Mouse (Mus musculus) heart, postnatal 0 days (tissue): ENCODE results near the gene Lingo1. TPM values are rescaled to one million over a fixed set of nuclear protein-coding genes. Genes with fewer than 3 reads are reported as not detected.

Experiments
- ATAC-seq: fragments of 200-750 bp; cut with Nextera tagmentation; 2 replicates; pipeline ENCODE4 v1.8.0; 2017; ENCODE audit warnings: low read depth, moderate number of reproducible peaks, moderate library complexity; ENCODE audit not compliant: insufficient read depth
- DNase-seq: peaks from one replicate; pipeline ENCODE4 v3.0.0-alpha.2; 2016; ENCODE audit warnings: low spot score
- H3K27ac ChIP-seq: fragments of 300-500 bp; sonication (generic); 2 replicates; pipeline ENCODE4 v1.5.1; 2014; ENCODE audit warnings: low read depth, mild to moderate bottlenecking
- H3K27me3 ChIP-seq: fragments of 300-500 bp; sonication (generic); 2 replicates; pipeline ENCODE4 v1.6.1; 2014; ENCODE audit warnings: low read length, mixed read lengths; ENCODE audit not compliant: control insufficient read depth, insufficient read depth
- H3K36me3 ChIP-seq: fragments of 300-500 bp; sonication (generic); replicated peaks from 2 replicates; pipeline ENCODE4 v1.6.1; 2014; ENCODE audit warnings: low read length, mixed read lengths; ENCODE audit not compliant: control insufficient read depth, insufficient read depth
- H3K4me1 ChIP-seq: fragments of 300-500 bp; sonication (generic); 2 replicates; pipeline ENCODE4 v1.6.1; 2014; ENCODE audit warnings: antibody characterized with exemption; ENCODE audit not compliant: control insufficient read depth, insufficient read depth
- H3K4me2 ChIP-seq: fragments of 300-500 bp; sonication (generic); 2 replicates; pipeline ENCODE4 v1.6.1; 2014; ENCODE audit warnings: low read depth, mild to moderate bottlenecking, low read length, moderate library complexity
- H3K4me3 ChIP-seq: fragments of 300-500 bp; sonication (generic); 2 replicates; pipeline ENCODE4 v1.5.1; 2014; ENCODE audit warnings: low read depth, low read length
- H3K9ac ChIP-seq: fragments of 300-500 bp; sonication (generic); replicated peaks from 2 replicates; pipeline ENCODE4 v1.6.1; 2014; ENCODE audit warnings: low read depth, low read length, mixed read lengths
- H3K9me3 ChIP-seq: fragments of 300-500 bp; sonication (generic); replicated peaks from 2 replicates; pipeline ENCODE4 v1.6.1; 2016; ENCODE audit warnings: low read length; ENCODE audit not compliant: control insufficient read depth
- CTCF ChIP-seq: IDR thresholded peaks from 2 replicates; pipeline ENCODE4 v1.5.1; 2016; ENCODE audit warnings: antibody characterized with exemption, control low read depth, low read depth
- EP300 ChIP-seq: IDR thresholded peaks from 2 replicates; pipeline ENCODE4 v1.6.1; 2016; ENCODE audit warnings: antibody characterized with exemption, low read depth
- WGBS: fragments of 180-500 bp; shearing (Covaris S2); extraction: QIAGEN DNeasy Blood & Tissue Kit; methylation state at CpG from one replicate; pipeline ENCODE4 v1.1.7; 2014; 5-methylcytosine and 5-hydroxymethylcytosine counted together
- polyA plus RNA-seq: library from polyadenylated mRNA; unstranded; fragments of >200 nt; fragmentation: Nextera tagmentation; extraction: Ambion mirVana; gene quantifications from 2 replicates; pipeline ENCODE4 v1.2.1, GENCODE M21; 2015
- total RNA-seq: library from RNA; depleted of rRNA; stranded (reverse); fragments of >200 nt; gene quantifications from 2 replicates; pipeline ENCODE4 v1.2.3, GENCODE M21; 2014; ENCODE audit warnings: low replicate concordance

Lingo1 gene
- total and polyA plus RNA-seq, 2 experiments from 2014 or later: 0.66 to 2.4 TPM

- Histone ChIP-seq H3K9ac (no peak overlapping the region), H3K27ac (no peak overlapping the region), H3K36me3 (no peaks in the 10 kb centered on the region), H3K4me1 (no peaks in the 10 kb centered on the region), H3K9me3 (no peaks in the 10 kb centered on the region), H3K27me3 (no peaks in the 10 kb centered on the region), H3K4me2 (no peak overlapping the region), H3K4me3 (no peak overlapping the region)
- WGBS: 72% methylated on average over 4 of the region's 4 CpGs
- TF ChIP-seq EP300: no peak
- TF ChIP-seq CTCF: no peak
- DNase-seq: no peak
- no peak for ATAC-seq
Observed at GRCm38 (mm10) chr9:56746926-56747294, 49.4 kb downstream of the Lingo1 start.

- Histone ChIP-seq H3K9ac (no peak overlapping the region), H3K36me3 (no peaks in the 10 kb centered on the region), H3K27ac (no peak overlapping the region), H3K9me3 (no peaks in the 10 kb centered on the region), H3K27me3 (no peaks in the 10 kb centered on the region), H3K4me3 (no peak overlapping the region), H3K4me2 (no peak overlapping the region), H3K4me1 (no peaks in the 10 kb centered on the region)
- ATAC-seq (no peak), DNase-seq (no peak)
- TF ChIP-seq EP300 (no peak), CTCF (no peak)
- WGBS: 68% methylated on average over 14 of the region's 14 CpGs
Observed at GRCm38 (mm10) chr9:56746195-56746925, 49.9 kb downstream of the Lingo1 start.

DNA sequence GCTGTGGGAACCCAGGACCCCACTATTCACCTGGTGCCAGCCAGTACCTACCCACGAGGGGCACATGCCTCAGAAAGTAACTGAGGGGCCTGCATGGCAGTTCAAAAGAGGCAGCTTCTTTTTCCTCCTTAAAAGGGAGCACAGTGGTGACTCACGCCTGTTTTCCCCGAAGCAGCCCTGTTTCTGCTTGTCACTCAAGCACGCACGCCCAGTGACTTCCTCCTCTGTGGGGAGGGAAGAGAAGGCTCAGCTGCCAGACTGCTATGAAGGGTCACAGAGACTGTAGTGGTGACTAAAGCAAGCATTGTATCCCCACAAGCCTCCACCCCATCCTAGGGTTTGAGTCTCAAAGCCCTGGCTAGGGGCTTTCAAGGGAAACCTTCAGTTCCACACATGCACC, 51.9 kb downstream of the Lingo1 start:
- no peak for TF ChIP-seq EP300
- TF ChIP-seq CTCF: no peak
- no peak overlapping the region for H3K9ac ChIP-seq
- H3K4me3 ChIP-seq: no peak overlapping the region
- no peaks in the 10 kb centered on the region for H3K4me1 ChIP-seq
- ATAC-seq (no peak), DNase-seq (no peak)
- no peak overlapping the region for H3K27ac ChIP-seq
- no peaks in the 10 kb centered on the region for H3K27me3 ChIP-seq
- no peaks in the 10 kb centered on the region for H3K36me3 ChIP-seq
- no peaks in the 10 kb centered on the region for H3K9me3 ChIP-seq
- H3K4me2 ChIP-seq: no peak overlapping the region
- WGBS: 29% methylated on average over 5 of the region's 5 CpGs

DNA sequence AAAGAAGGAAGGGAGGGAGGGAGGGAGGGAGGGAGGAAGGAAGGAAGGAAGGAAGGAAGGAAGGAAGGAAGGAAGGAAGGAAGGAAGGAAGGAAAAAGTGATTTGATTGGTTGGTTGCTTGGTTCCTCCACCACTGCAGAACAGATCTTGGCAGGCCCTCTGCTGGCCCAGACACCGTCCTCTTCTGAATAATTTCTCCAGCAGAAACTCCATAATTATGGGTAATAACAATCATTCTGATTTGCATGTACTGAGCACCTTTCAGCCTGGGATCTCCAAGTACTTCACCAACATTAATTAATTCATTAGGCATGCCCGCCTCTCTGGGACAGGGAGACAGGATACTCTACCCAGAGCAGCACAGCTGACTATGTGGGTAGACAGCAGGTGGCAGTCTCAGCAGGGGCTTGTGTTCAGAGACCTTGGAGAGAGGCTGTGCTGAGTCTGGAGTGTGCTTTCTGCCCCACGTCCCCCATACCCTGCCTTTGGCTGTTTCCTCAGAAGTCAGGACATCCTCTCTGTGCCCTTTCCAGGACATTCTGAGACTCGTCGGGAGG, 57.0 kb downstream of the Lingo1 start:
- no peaks in the 10 kb centered on the region for H3K9me3 ChIP-seq
- ATAC-seq (no peak), DNase-seq (no peak)
- H3K36me3 ChIP-seq: no peaks in the 10 kb centered on the region
- 50% methylated on average over 5 of the region's 5 CpGs for WGBS
- H3K9ac ChIP-seq: no peak overlapping the region
- no peaks in the 10 kb centered on the region for H3K27me3 ChIP-seq
- TF ChIP-seq CTCF: 0 out of 2 replicates have a peak, but pooled peaks have one; percentile 15
- no peak for TF ChIP-seq EP300
- H3K4me2 ChIP-seq: no peak overlapping the region
- no peak overlapping the region for H3K4me3 ChIP-seq
- H3K27ac ChIP-seq: no peak overlapping the region
- no peaks in the 10 kb centered on the region for H3K4me1 ChIP-seq

DNA sequence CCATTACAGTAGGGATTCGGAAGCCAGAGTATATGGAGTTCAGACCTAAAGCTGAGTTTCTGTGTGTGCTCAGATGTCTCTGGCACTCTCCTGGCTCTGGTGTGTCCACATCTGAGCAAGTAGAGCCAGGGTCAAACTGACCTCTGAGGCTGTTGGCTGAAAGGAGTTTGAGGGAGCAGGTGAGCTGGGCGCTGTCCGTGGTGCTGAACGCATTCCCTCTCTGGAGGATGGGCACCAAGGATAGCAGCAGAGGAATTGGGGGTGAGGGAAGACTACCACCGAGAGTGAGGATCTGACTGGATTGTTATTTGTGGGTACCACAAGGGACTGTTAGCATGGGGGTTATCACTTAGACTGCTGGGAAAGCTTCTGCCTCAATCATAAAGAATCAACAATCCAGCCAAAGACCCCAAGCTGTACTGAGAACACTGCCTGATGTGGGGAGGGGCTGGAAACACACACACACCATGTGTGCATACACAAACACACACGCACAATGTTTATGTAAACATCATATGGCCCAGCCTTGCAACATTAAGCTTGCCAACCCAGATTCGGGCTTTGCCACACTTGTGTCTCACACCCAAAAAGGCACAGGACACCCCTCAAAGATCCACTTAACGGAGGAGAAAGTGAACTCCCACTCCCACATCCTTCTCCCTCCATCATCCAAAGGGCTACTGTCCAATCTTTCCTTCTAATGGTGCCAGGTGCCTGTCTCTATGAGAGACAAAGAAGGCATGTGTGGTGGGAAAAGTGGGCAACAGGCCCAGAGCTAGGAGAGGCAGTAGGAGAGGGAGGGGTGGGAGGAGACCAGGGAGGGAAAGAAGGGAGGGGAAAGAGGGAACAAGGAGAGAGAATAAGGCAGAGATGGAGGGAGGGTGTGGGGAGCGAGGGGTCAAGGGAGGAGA, 57.8 kb downstream of the Lingo1 start:
- Histone ChIP-seq H3K36me3 (no peaks in the 10 kb centered on the region), H3K9ac (no peak overlapping the region), H3K9me3 (no peaks in the 10 kb centered on the region), H3K27ac (no peak overlapping the region), H3K27me3 (0 out of 2 replicates have a peak, but pooled peaks cover 7% of the 10 kb centered on the region), H3K4me3 (no peak overlapping the region), H3K4me1 (no peaks in the 10 kb centered on the region), H3K4me2 (no peak overlapping the region)
- WGBS: 37% methylated on average over 9 of the region's 9 CpGs
- DNase-seq (peak; percentile 27), ATAC-seq (no peak)
- TF ChIP-seq CTCF (no peak), EP300 (no peak)
